In genomic region chr12:117200590-117200989, GRCm38 (mm10) we compare ENCODE assay signal across 9 mouse cellular contexts.
DNase-seq lines count a peak whose midpoint lies in the region; ATAC-seq lines count a peak whose summit lies in the region.
"Had no signal": no experiment of that assay in that cellular context is flagged by ENCODE, and none has a peak within 500 bp of the region (broad histone marks: within the 10 kb centered on the region; RNA-seq: fewer than 3 reads in every experiment).

No protein-coding gene starts in this region.

- H3K9ac ChIP-seq in hindbrain, embryonic 16.5 days (ENCODE audit: low read depth, low read length): no peak overlapping the region
- H3K9ac ChIP-seq in midbrain, embryonic 13.5 days (replicated peaks): no peak overlapping the region

- H3K27me3 ChIP-seq in hindbrain, embryonic 16.5 days (replicated peaks; ENCODE audit: control insufficient read depth, insufficient read depth, low read length): no peaks in the 10 kb centered on the region
- H3K27me3 ChIP-seq in midbrain, embryonic 13.5 days: no peaks in the 10 kb centered on the region

- H3K9me3 ChIP-seq in hindbrain, embryonic 16.5 days (ENCODE audit: control insufficient read depth, low read length): no peaks in the 10 kb centered on the region
- no peaks in the 10 kb centered on the region for H3K9me3 ChIP-seq in midbrain, embryonic 13.5 days

- peaks cover 60% of the 10 kb centered on the region for H3K4me1 ChIP-seq in hindbrain, embryonic 16.5 days (ENCODE audit: control insufficient read depth, insufficient read depth, low read depth, low read length)
- H3K4me1 ChIP-seq in midbrain, embryonic 13.5 days (replicated peaks): peaks cover 96% of the 10 kb centered on the region

- H3K27ac ChIP-seq in hindbrain, embryonic 16.5 days (ENCODE audit: low read depth, low read length): peak overlapping the region; percentile 48; the same call in 1 of the 2 replicates
- H3K27ac ChIP-seq in midbrain, embryonic 13.5 days: peak overlapping the region; percentile 93

- no peak; the same call in 1 of the 2 replicates for ATAC-seq in hindbrain, embryonic 16.5 days
- ATAC-seq in midbrain, embryonic 13.5 days: no peak; the same call in 1 of the 2 replicates
- ATAC-seq in cerebellum, adult (ENCODE audit: insufficient number of reproducible peaks, low FRiP score, low TSS enrichment): no peak

- no peak overlapping the region for H3K4me3 ChIP-seq in hindbrain, embryonic 16.5 days (ENCODE audit: low read length)
- no peak overlapping the region for H3K4me3 ChIP-seq in midbrain, embryonic 13.5 days (replicated peaks)
- H3K4me3 ChIP-seq: erythroblast, embryonic 14.5 days had no signal

- 43% methylated on average over 5 of the region's 5 CpGs for WGBS in hindbrain, embryonic 16.5 days
- WGBS in midbrain, embryonic 13.5 days: 41% methylated on average over 5 of the region's 5 CpGs

- H3K4me2 ChIP-seq in hindbrain, embryonic 16.5 days (ENCODE audit: low read length): no peak overlapping the region
- H3K4me2 ChIP-seq in midbrain, embryonic 13.5 days (replicated peaks): peak overlapping the region; percentile 32

- peak; percentile 7 for DNase-seq in kidney, adult 18-20 months
- no peak for DNase-seq in kidney, postnatal 10 days
- DNase-seq in heart, adult 18-20 months: peak; percentile 32 to 42
- no peak for DNase-seq in testis, postnatal 14 days (ENCODE audit: low spot score)
- no peak for DNase-seq in layer of hippocampus, postnatal 25 days (ENCODE audit: extremely low spot score in 1 of 2, low spot score in 1 of 2)

- no peaks in the 10 kb centered on the region for H3K36me3 ChIP-seq in hindbrain, embryonic 16.5 days (ENCODE audit: control insufficient read depth, insufficient read depth, low read length)
- peaks cover 3% of the 10 kb centered on the region; the same call in 1 of the 2 replicates for H3K36me3 ChIP-seq in midbrain, embryonic 13.5 days

Comparison
In these comparisons a context has a peak if more than half of its experiments do, and no peak if none do; other contexts are left out.
1. DNase-seq: peak in kidney, adult 18-20 months (single experiment) and heart, adult 18-20 months (2 of 2); none in kidney, postnatal 10 days (single experiment), testis, postnatal 14 days (single experiment) and layer of hippocampus, postnatal 25 days (0 of 2).